Mouse (Mus musculus) CH12.LX (cell line): ENCODE results near the gene Creb5. TPM values are rescaled to one million over a fixed set of nuclear protein-coding genes. Genes with fewer than 3 reads are reported as not detected.

Experiments used
- DNase-seq: peaks from one replicate; pipeline ENCODE4 v3.0.0-alpha.2; 2013; ENCODE audit errors: extremely low read depth
- H3K27ac ChIP-seq: 2 replicates; pipeline ENCODE4 v1.5.1; 2012; ENCODE audit warnings: low read depth, mild to moderate bottlenecking, control low read depth, moderate library complexity; ENCODE audit not compliant: insufficient read depth
- H3K27me3 ChIP-seq: replicated peaks from 2 replicates; pipeline ENCODE3; 2012; ENCODE audit warnings: inconsistent platforms
- H3K36me3 ChIP-seq, 2 experiments: replicated peaks in 1 of 2; 2 replicates each; pipeline versions ENCODE3 to v1.6.1; 2012; ENCODE audit warnings: inconsistent platforms in 1 of 2, low read length in 1 of 2, mild to moderate bottlenecking in 1 of 2, mixed read lengths in 1 of 2, moderate library complexity in 1 of 2; ENCODE audit not compliant: control insufficient read depth in 1 of 2, insufficient read depth in 1 of 2
- H3K4me1 ChIP-seq, 2 experiments: 2 replicates each; pipeline ENCODE4 v1.6.1; 2012; ENCODE audit warnings: inconsistent platforms in 1 of 2, moderate library complexity in 1 of 2; ENCODE audit not compliant: insufficient read depth in 2 of 2, control insufficient read depth in 1 of 2
- H3K4me2 ChIP-seq: 2 replicates; pipeline ENCODE4 v1.6.1; 2012; ENCODE audit warnings: low read depth, mild to moderate bottlenecking, control low read depth; ENCODE audit not compliant: poor library complexity, insufficient read depth, severe bottlenecking
- H3K4me3 ChIP-seq, 3 experiments: fragments of 150-350 bp in 1 of 3; sonication (generic) in 1 of 3; replicated peaks in 1 of 3; 2 replicates each; pipeline versions ENCODE3 to v1.5.1; 2011 to 2012; ENCODE audit warnings: low read depth in 2 of 3, low read length in 2 of 3, mild to moderate bottlenecking in 2 of 3, moderate library complexity in 2 of 3, control low read depth in 1 of 3, improper control_type of control experiment in 1 of 3, inconsistent platforms in 1 of 3, mixed read lengths in 1 of 3; ENCODE audit not compliant: poor library complexity in 1 of 3
- H3K79me2 ChIP-seq: replicated peaks from 2 replicates; pipeline ENCODE4 v1.6.1; 2012; ENCODE audit warnings: mild to moderate bottlenecking, moderate library complexity; ENCODE audit not compliant: control insufficient read depth, poor library complexity, insufficient read depth, severe bottlenecking; ENCODE audit errors: extremely low read depth
- H3K9ac ChIP-seq: 2 replicates; pipeline ENCODE4 v1.6.1; 2012; ENCODE audit warnings: low read depth, mild to moderate bottlenecking, control low read depth, moderate library complexity; ENCODE audit not compliant: insufficient read depth
- H3K9me3 ChIP-seq: replicated peaks from 2 replicates; pipeline ENCODE3; 2012; ENCODE audit warnings: low read length, inconsistent platforms, mixed read lengths
- BHLHE40 ChIP-seq: IDR thresholded peaks from 2 replicates; pipeline ENCODE4 v1.6.1; 2011; ENCODE audit warnings: mild to moderate bottlenecking, low read depth, low read length, improper control_type of control experiment
- CHD2 ChIP-seq: IDR thresholded peaks from 2 replicates; pipeline ENCODE4 v1.6.1; 2011; ENCODE audit warnings: low read length, improper control_type of control experiment
- ELF1 ChIP-seq: IDR thresholded peaks from 2 replicates; pipeline ENCODE4 v1.6.1; 2014; ENCODE audit warnings: low read depth, mild to moderate bottlenecking, inconsistent platforms, low read length, improper control_type of control experiment
- HCFC1 ChIP-seq: IDR thresholded peaks from 2 replicates; pipeline ENCODE4 v1.6.1; 2012; ENCODE audit warnings: low read depth, mild to moderate bottlenecking, inconsistent platforms, low read length, improper control_type of control experiment
- MAFK ChIP-seq: IDR thresholded peaks from 2 replicates; pipeline ENCODE4 v1.6.1; 2011; ENCODE audit warnings: low read length, improper control_type of control experiment; ENCODE audit not compliant: insufficient replicate concordance
- MEF2A ChIP-seq: IDR thresholded peaks from 2 replicates; pipeline ENCODE4 v1.6.1; 2014; ENCODE audit warnings: low read depth, mild to moderate bottlenecking, inconsistent platforms, low read length, improper control_type of control experiment, borderline replicate concordance
- POLR2A ChIP-seq: IDR thresholded peaks from 2 replicates; pipeline ENCODE4 v1.6.1; 2011; ENCODE audit warnings: low read depth, mild to moderate bottlenecking, improper control_type of control experiment, low read length
- POLR2AphosphoS2 ChIP-seq: IDR thresholded peaks from 2 replicates; pipeline ENCODE4 v1.6.1; 2011; ENCODE audit warnings: low read depth, low read length, improper control_type of control experiment
- RAD21 ChIP-seq: IDR thresholded peaks from 2 replicates; pipeline ENCODE4 v1.6.1; 2011; ENCODE audit warnings: low read depth, mild to moderate bottlenecking, low read length, improper control_type of control experiment, moderate library complexity
- RCOR1 ChIP-seq: conservative IDR thresholded peaks from 2 replicates; pipeline ENCODE4 v1.6.1; 2012; ENCODE audit warnings: low read depth, mild to moderate bottlenecking, inconsistent platforms, low read length, improper control_type of control experiment
- TBP ChIP-seq: conservative IDR thresholded peaks from 2 replicates; pipeline ENCODE4 v1.6.1; 2011; ENCODE audit warnings: low read depth, low read length, improper control_type of control experiment
- TCF12 ChIP-seq: IDR thresholded peaks from 2 replicates; pipeline ENCODE4 v1.6.1; 2014; ENCODE audit warnings: low read depth, mild to moderate bottlenecking, inconsistent platforms, low read length, improper control_type of control experiment
- USF2 ChIP-seq: conservative IDR thresholded peaks from 2 replicates; pipeline ENCODE4 v1.6.1; 2011; ENCODE audit warnings: low read depth, low read length, improper control_type of control experiment
- ZMIZ1 ChIP-seq: IDR thresholded peaks from 2 replicates; pipeline ENCODE4 v1.6.1; 2012; ENCODE audit warnings: low read depth, mild to moderate bottlenecking, inconsistent platforms, low read length, improper control_type of control experiment
- ZNF384 ChIP-seq: IDR thresholded peaks from 2 replicates; pipeline ENCODE4 v1.6.1; 2012; ENCODE audit warnings: low read depth, low read length, improper control_type of control experiment, inconsistent platforms
- dilution Hi-C: fragments of 300-500 bp; cut with MboI; formaldehyde crosslinking; loops from 2 replicates; pipeline ENCODE4 v1.14.3; 2020; ENCODE audit warnings: low sequenced_read_pairs; ENCODE audit not compliant: extremely low pct_unique_long_range_greater_than_20kb, extremely low pct_ligation_motif_present
- in situ Hi-C: fragments of 300-500 bp; cut with MboI; formaldehyde crosslinking; loops from 3 replicates; pipeline ENCODE4 v1.14.3; 2019; ENCODE audit warnings: low sequenced_read_pairs, low pct_ligation_motif_present, low pct_unique_long_range_greater_than_20kb, mixed read lengths
- polyA plus RNA-seq: library from polyadenylated mRNA; unstranded; fragments of >175 nt; gene quantifications from 2 replicates; pipeline ENCODE4 v1.2.1, GENCODE M21; 2012; ENCODE audit warnings: low read depth; ENCODE audit not compliant: insufficient read length
- total RNA-seq, 2 experiments: library from RNA; depleted of rRNA; stranded (reverse); fragments of 300-350 nt in 1 of 2; fragments of >200 nt in 1 of 2; gene quantifications; 2 replicates each; pipeline ENCODE4 v1.2.3; 2012 to 2014

Creb5 gene
- total and polyA plus RNA-seq, 3 experiments = 0.68 to 2.1 (median 0.86) TPM

DNA sequence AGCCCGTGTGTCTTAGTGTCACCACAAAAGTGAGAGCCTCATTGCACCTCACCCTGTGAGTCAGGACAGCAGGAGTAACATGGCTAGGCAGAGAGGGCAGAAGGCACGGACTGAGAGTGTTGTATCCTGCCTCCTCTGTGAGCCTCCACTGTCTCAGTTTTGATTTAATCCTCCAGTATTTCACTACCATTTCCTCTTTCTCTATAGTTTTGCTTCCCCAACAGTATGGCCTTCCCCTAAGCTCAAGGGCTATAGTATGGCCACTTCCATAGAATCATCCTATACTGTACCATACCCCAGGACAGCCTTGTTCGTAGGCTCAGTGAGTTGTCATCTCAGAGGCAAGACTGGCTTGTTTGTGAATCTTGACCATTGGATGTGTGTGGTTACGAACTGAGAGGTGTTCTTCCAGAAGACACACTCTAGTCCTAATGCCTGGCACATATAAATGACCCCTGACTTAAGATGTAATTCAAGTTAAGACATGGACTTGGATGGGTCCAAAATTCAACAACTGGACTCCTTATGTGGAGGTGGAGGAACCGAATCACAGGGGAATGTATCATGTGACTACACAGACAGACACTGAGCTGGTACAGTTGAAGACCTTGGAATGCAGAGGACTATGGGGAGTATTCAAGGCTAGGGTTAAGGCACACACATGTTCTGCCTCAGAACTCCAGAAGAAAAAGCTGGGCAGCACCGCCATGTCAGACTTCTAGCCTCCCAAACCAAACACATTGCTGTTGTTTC is 173.1 kb downstream of the Creb5 start:
- H3K36me3 ChIP-seq = peaks cover 0 to 9% of the 10 kb centered on the region in 2 experiments
- DNase-seq = no peak
- in situ Hi-C loops = no loop called here
- peak overlapping the region; percentile 51 for H3K27ac ChIP-seq
- H3K4me2 ChIP-seq = no peak overlapping the region
- H3K27me3 ChIP-seq = no peaks in the 10 kb centered on the region
- peaks cover 16 to 30% of the 10 kb centered on the region in 2 experiments for H3K4me1 ChIP-seq
- H3K9me3 ChIP-seq = no peaks in the 10 kb centered on the region
- dilution Hi-C loops = no loop called here
- TF ChIP-seq RCOR1 = no peak
- TF ChIP-seq USF2 = no peak
- no peak for TF ChIP-seq ZNF384
- no peak for TF ChIP-seq TCF12
- no peak for TF ChIP-seq TBP
- TF ChIP-seq CHD2 = no peak
- TF ChIP-seq BHLHE40 = no peak
- TF ChIP-seq POLR2AphosphoS2 = peak; percentile 92; the same call in 1 of the 2 replicates
- TF ChIP-seq RAD21 = no peak
- no peak for TF ChIP-seq ELF1
- no peak for TF ChIP-seq MEF2A
- TF ChIP-seq ZMIZ1 = peak; percentile 44; the same call in 1 of the 2 replicates
- no peaks in the 10 kb centered on the region for H3K79me2 ChIP-seq
- H3K4me3 ChIP-seq = no peak overlapping the region
- 0 out of 2 replicates have a peak overlapping the region, but pooled peaks have one; percentile 49 for H3K9ac ChIP-seq

DNA sequence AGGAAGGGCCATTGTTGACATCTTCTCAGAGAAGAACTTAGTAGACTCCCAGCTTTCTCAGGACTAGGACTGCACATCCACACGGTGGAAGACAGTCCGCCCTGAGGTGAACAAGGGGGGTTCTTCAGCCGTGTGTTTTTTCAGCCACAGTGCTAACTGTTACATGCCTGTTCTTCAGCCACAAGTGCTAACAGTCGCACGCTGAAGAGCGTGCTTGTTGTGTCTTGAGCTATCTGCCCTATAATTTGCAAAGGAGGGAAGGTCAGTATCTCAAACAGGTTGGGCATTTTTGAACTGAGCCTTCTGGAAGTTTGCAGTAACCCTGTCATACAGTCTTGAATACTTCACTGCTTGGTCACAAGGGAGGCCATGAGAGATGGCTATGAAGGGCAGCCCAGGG is 174.0 kb downstream of the Creb5 start:
- dilution Hi-C loops = no loop called here
- H3K79me2 ChIP-seq = no peaks in the 10 kb centered on the region
- TF ChIP-seq MAFK = no peak
- no peak for TF ChIP-seq HCFC1
- peak; percentile 42; the same call in 1 of the 2 replicates for TF ChIP-seq POLR2A
- TF ChIP-seq CHD2 = no peak
- TF ChIP-seq POLR2AphosphoS2 = peak; percentile 21; the same call in 1 of the 2 replicates

More for the DNA sequence above, 174.0 kb downstream of the Creb5 start:
- Histone ChIP-seq H3K9me3 (no peaks in the 10 kb centered on the region), H3K4me3 (no peak overlapping the region), H3K9ac (no peak overlapping the region), H3K4me1 (peaks cover 14 to 21% of the 10 kb centered on the region in 2 experiments), H3K4me2 (no peak overlapping the region), H3K27ac (no peak overlapping the region), H3K36me3 (peaks cover 0 to 9% of the 10 kb centered on the region in 2 experiments), H3K27me3 (no peaks in the 10 kb centered on the region)
- in situ Hi-C loops = no loop called here
- DNase-seq = no peak
